Mouse (Mus musculus) kidney, postnatal 14 days (tissue): Measurements from ENCODE around the gene Pafah2.

Experiments used
- DNase-seq: peaks from one replicate; pipeline ENCODE4 v3.0.0; 2022; ENCODE audit warnings: mixed read lengths

Pafah2 gene

DNA sequence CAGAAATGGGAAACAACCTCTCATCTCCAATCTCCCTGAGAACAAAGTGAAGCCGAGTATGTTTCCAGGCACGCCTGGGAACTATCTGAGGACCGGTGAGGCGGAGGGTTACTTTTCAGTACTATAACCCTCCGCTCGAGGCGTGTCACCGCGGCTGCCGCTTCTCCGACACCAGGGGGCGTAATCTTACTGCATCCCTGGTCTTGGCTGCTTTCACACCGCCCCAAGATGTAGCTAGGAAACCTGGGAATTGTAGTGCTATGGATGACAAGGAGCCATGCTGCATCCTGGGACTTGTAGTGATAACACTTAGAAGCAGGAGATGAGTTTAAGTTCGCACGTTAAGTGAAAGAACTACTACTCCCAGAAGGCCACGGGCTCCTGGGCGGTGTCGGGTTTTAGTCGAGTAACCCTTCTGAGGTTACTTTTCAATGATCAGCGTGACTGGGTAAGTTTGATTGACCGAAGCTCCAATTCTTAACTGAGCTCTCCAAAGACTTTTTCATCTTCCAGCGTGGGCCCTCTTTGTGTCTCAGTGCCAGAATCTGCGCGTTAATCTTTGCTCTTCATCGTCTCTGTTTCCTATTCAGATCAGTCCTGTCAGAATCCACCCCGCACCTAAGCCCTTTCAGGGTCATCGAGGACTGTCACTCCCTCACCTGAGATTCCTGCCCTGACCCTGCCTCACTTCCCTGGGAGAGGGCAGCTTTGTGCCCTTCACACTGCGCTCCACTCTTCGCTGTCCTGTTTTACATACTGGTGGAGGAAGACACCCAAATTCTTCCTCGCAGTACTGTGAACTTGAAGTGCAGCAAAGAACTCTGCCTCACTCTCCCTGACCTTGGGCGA is at the start of gene Pafah2:
Pafah2 (plus strand) TSS at position 344 of the 849 bp plus-strand sequence.
- DNase-seq: peak; percentile 96

DNA sequence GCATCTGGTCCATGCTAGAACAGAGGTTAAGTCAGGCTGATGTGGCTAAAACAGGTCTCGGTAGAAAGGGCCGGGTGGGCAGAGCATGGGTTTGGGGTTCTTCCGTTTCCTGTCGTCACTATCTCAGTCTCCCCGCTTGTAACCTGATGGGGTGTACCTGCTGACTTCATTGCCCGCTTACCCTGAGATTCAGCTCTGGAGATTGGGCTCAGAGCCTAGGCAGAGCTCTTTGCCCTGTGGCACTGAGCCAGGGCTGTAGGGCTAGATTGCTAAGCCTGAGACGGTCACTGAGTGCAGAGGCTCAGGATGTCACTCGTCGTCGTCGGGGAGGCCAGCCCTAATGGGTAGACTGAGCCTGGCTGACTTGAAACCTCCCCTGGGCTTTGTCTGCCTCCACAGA is 48.0 kb upstream of the Pafah2 start:
- DNase-seq: peak; percentile 83

DNA sequence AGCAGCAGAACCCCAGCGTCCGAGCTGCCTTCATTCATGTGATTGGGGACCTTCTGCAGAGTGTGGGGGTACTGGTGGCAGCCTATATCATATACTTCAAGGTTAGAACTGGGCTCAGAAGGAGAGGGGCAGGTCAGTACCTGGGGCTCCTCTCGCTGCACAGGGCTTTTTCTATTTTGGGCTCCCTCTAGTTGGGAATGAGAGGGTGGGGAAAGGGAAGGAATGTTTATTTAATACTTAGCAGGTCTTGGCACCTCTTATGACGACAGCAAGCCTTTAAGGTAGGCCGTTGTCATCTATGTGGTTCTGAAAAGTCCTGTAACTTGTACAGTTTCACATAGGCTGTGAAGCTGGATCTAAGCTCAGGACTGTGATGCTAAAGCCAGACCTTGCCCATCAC is 47.6 kb upstream of the Pafah2 start:
- DNase-seq: no peak

DNA sequence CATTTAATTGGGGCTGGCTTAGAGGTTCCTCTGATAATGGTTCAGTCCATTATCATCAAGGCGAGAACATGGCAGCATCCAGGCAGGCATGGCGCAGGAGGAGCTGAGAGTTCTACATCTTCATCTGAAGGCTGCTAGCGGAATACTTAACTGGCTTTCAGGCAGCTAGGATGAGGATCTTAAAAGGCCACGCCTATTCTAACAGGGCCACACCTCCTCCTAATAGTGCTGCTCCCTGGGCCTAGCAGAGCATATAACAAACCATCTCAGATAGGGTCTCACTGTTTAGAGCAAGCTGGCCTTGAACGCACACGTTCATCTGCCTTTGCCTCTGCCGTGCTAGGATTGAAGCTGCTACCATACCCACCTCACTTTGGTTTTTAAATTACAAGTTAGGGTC is 46.3 kb upstream of the Pafah2 start:
- DNase-seq: no peak

DNA sequence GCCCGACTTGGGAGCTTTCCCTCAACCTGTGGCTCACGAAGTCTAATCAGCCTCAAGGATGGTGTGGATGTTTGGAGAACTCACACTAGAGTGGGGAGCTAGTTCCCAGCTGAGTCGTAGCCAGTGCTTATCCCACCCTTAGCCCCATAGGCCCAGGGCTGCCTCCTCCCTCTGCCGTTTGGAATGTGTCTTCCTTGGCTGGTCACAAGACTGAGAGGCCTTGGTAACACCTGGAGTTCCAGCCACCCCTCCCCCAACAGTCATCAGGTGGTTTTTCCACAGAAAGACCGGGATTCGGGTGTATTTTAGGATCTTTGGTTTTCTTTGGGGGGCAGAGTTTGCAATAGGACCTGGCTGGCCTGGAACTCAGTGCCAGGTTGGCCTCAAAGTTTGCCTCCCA is 45.5 kb upstream of the Pafah2 start:
- DNase-seq: no peak

DNA sequence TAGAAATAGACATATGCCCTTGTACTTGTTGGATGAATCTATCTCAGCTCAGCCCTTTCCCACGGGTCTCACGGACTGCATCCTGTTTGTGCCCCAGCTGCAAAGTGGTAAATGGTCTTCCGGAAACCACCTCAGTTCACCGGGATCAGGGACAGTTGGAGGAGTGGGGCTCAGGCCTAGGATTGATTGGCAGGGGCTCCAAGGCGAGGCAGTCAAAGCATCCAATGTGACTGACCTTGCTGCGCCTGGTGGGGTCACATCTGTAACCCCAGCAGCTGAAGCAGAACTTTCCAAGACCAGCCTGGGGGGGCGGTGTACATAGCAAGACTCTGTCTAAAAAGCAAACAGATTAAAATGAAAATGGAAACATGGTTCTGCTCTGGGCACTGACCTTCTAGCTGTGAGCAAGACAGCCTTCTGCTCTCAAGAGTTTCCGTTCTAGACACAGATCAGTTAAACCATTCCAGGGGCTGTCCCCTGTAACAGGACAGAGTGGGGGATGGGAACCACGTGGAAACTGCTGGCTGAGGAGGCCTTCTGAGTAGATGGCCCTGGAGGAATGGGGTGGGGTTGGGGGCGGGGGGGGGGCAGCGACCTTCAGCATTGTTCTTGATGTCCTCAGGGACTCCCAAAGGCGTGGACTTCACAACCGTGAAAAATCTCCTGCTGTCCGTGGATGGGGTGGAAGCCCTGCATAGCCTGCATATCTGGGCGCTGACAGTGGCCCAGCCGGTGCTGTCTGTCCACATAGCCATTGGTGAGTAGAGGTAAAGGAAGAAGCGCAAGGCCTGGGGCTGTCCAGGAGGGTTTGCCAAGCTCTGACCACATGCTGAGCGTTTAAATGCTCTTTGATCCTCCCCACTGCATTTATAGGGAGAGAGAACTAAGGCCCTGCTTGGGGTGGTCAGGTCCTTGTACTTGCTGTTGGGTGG is 44.5 kb upstream of the Pafah2 start:
- no peak for DNase-seq

DNA sequence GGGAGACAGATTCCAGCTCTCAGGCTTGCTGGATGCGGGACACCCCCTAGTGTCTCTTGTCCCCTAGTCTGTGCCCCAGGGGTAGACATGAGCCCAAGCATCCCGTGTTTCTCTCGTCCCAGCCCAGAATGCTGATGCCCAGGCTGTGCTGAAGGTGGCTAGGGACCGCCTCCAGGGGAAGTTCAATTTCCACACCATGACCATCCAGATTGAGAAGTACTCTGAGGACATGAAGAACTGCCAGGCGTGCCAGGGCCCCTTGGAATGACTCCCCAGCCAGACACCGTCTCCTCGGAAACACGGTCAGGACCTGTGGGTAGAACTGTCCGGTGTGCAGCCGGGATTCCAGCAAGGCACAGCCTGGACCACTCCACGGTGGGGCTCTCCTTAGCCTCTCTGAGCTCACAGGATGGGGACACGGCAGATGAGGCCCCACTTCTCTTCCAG is 43.8 kb upstream of the Pafah2 start:
- no peak for DNase-seq

DNA sequence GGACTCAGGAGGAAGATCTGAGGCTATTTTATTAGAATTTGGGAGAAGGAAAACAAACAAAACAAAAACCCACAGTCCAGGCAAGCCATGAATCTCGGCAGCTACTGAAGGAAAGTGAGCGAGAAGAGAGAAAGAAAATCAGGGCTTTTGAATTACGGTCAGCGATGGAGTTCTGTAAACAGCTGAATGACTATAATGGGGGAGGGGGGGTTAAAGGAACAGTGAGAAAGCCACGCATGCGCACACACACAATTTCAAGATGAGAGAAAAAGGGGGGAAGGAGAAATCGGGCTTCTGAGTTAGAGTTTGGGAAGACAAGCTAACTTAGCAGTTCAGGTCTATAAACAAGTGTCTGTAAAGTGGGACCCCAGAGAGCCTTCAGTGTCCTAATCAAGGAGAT is 43.2 kb upstream of the Pafah2 start:
- DNase-seq: no peak

DNA sequence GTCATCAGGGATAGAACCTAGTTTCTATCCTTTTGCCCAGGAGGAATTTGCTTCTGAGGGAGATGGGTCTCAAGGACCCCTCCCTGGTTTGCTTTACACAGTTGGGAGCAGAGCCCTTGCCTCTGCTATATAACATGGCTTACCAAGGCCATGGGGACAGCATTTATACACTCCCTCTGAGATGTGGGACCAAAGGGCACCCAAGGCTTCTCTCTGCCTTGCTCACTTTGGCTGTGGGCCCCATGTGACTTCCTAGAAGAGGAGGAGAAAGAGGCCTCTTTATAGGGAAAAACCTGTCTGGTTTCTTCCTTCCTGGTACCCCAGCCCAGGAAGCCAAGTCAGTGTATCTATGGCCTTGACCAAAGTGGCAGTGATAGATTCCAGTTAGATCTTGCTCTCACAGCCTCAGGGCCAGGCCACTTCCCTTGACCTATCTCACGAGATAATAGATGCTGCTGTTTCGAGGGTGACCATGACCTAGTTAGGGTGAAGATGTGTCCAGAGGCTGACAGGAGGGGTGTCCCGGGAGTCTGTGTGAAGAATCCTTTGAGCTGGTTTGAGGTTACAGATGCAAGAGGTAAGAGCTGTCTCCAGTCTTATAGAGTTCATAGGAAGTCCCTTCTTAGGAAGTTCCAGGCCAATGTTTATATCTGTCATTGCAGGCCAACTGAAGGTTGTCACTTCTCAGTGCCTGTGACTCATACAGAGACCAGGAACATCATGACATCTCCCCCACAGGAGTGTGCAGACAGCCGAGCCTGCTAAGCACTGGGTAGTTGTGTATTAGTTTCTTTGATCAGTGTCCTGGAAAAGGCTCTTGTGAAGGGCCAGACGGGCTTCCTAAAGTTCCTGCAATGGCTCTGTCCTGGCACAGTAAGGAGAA is 42.4 kb upstream of the Pafah2 start:
- no peak for DNase-seq

DNA sequence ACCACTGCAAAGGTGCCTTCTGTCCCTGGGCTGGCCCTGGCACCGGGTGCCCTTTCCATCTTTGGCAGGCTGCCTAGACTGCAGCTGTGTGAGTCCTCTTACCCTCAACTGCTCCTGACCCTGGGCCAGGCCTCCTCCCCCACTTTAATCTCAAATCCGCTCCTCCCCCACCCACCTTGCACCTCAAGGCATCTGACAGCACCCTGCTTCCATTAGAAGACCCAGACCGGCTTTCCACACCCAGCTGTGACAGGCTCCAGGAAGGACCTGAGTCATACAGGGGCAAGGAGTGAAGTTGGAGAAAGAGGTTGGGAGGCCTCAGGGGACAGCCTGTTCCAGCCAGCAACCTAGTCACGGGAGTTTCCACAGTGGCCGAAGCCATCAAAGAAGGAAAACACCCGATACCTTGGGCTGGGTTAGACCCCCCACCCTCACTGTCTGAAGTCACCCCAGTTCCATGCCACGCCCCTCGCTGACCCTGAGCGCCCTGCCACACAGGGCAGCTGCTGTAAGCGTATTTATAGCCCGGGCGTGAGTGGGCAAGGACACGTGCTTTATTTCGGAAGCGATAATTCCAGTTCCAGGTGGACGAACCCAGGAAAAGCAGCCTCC is 40.2 kb upstream of the Pafah2 start:
- DNase-seq: peak; percentile 87

DNA sequence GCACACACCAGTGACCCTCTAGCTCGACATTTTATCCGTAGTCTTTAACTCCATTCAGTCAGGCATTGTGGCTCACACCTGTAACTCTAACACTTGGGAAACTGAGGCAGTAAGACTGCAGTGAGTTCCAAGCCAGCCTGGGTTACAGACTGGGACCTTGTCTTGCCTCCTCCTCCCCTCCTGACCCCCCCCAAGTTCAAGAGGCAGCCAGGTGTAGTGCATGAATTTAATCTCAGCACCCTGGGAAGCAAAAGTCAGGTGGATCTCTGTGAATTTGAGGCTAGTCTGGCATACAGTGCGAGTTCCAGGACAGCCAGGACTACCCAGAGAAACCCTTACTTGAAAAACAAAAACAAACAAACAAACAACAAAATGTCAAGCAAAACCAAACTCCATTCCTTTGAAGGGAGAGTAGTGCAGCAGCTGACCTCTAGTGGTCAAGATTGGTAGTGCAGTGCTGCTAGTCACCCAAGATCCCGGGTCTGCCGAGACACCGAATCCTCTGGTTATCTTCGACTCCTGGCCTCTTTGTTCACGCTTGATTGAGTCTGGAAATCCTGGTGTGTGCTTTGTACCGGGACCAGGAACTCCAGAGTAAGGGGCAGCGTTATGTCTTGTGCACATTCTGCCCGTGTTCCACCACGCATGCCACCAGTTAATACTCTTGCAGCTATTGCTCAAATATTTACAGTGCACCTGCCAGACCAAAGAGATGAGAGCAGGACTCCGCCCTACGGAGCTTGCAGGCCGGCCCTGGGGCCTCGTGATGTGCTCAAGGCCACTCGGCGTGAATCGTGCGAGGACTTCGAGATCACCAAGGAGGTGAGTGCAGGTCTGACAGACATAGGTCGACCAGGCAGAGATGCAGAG is 39.3 kb upstream of the Pafah2 start:
- DNase-seq: peak; percentile 87

DNA sequence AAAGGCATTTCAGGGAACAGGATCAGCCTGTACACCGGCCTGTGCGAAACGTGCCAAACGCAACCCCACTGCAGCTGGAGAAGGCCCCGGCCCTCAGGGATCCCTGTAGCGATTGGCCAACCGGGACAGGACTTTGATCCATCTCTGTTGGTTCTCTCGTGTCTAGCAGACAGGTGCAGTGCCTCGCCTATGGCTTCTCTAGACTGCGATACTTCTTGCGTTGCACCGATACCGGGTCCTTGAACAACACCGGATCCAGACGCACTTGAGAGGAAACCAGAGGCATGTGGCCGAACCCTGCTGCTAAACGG is 38.7 kb upstream of the Pafah2 start:
- no peak for DNase-seq

DNA sequence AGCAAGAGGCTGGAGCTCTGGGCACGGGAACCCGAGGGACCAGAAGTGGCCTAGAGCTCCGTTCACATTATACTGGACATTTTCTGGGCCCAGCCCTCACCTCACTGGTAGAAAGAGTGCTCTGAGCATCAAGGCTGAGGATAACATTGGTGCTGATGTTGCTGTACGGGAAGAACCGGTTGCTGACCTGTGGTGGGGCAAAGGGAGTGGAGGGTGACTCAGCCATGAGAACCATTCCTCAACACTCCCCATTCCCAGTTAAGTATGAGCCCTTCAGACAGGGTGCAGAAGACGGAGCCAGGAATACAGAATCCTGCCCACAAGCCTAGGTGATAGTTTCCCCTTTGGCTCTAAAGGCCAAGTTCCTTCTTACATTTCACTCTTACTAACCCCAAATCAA is 36.5 kb upstream of the Pafah2 start:
- no peak for DNase-seq

DNA sequence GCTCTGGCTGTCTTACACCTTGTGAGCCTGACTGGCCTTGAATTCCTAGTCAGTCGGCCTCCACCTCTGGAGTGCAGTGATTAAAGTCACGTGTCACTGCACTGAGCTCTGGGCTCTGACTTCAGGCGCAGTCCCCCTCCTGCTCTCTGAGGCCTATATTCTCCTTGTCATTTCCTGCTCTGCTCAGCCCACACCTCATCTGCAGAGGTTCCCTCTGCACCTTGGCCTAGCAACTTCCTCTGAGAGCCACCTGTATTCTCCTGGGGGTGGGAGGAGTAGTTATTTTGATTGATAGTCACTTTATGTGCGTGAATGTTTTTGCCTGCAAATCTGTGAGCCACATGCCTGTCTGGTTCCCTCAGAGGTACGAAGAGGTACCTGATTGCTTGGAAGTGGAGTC is 34.9 kb upstream of the Pafah2 start:
- no peak for DNase-seq

DNA sequence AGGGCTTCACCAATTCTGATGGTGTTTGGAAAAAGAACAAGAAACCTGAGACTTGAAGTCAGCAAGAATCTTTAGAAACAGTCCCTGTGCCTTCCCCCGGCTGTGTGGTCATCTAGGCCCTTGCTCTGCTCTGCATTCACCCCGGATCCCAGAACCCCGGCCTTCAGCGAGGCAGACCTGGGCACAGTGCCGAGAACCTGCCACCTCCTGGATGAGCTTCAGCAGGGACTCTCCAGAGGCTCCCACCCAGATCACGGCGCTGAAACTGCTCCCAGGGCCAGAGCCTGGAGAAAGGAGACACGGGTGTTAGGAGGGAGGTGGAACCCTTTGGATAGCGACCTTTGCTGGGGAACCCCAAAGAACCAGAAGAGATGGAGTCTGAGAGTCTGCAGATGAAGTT is 34.0 kb upstream of the Pafah2 start:
- no peak for DNase-seq

DNA sequence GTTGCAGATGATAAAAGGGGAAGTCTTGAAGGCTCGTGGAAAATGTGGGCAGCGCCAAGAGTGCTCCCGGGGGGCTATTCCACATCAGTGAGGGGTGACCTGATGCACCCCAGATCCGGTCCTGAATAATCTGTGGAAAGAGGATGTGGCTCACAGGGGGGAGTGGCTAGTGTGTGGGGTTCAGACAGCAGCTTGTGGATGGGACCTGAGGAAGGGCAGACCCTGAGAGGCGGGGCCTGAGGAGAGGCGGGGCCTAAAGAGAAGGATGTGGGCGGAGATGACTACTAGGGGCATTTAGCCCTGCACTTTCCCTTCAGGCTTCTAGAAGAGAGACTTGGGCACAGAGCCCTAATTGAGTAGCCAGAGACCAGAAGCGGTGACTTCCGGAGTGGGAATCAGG is 33.5 kb upstream of the Pafah2 start:
- peak; percentile 53 for DNase-seq

DNA sequence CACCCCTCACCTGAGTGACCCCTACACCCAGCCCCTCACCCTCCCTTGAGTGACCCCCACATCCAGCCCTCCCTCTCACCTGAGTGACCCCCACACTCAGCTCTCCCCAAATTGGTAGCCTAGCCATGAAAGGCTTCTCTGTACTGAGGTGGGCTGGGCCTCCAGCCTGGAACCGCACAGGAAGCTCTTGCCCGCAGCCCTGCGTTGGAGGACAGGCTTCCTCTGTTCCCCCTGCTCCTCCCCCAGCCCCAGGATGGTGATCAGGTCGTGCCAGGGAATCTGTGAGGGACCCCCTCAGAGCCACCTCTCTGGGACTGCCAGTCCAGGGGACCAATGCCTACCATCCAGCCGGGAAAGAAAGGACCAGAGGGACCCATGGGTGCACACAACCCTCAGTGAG is 30.8 kb upstream of the Pafah2 start:
- DNase-seq: no peak

DNA sequence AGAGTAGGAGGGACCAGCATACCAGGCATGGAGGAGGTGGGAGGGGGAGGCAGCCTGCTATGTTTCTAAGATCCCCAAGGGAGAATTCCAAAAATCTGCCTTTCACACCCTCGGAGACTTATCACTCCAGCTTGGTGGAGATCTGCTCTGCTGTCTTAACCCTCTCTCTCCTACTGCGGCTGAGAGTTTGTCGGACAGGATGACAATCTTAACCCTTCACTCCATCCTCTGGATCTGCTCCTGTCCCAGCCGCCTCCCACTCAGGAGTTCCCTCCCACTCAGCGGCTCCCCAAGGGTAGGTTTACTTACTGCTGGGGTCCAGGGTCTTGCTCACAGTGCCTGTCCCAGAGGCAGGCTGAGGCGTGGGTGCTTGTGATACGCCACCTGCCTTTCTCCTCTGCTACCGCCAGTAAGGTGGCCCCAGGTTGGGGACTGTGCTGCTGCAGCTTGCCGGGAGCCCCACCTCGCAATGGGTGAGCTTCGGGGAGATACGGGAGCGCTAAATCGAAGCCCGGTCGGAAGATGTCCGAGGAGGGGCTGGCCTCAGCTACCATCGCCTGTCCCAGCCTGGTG is 25.4 kb upstream of the Pafah2 start:
- no peak for DNase-seq

DNA sequence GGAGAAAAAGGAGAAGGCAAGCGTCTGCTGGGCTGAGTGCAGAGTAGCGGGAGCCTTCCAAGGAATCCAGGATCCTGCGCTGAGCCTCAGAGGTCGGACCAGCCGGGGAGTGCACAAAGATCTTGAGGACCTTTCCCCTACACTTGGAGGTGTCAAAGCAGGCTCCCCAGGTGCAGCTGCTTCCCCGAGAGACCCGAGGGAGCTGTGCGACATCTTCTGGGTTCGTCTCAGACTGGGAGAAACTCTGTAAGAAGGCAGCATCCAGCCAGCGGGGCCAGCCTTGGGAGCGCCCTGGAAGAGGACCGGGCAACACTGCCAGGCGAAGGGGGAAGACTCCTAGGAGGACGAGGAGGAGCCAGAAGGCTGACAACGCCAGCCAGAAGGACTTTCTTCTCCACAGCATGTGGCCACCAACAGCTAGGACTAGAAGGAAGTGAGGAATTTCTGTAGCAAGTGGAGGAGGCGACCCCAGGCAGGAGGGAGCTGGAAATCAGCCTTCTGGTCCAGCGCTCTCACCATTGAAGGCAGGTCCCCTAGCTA is 24.7 kb upstream of the Pafah2 start:
- DNase-seq: no peak

DNA sequence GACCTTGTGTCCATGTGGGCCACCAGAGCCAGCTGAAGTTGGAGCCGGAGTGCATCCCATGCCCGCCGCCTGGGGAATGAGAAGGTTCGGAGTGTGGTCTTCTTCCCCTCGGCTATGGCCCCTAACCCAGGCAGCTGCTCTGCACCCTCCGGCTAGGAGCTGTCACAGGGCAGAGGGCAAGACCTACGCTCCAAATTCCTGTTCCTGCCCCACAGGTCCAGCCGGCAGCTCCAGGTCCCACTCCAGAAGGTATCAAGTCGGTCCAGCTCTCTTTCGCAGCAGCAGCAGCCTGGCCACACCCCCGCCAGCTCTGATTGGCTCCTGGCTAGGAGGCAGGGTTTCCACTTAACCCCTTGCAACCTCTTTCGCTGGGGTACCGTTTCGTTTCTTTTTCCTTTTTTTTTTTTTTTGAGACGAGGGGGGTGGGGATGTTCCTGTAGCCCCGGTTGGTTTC is 23.8 kb upstream of the Pafah2 start:
- DNase-seq: peak; percentile 87

DNA sequence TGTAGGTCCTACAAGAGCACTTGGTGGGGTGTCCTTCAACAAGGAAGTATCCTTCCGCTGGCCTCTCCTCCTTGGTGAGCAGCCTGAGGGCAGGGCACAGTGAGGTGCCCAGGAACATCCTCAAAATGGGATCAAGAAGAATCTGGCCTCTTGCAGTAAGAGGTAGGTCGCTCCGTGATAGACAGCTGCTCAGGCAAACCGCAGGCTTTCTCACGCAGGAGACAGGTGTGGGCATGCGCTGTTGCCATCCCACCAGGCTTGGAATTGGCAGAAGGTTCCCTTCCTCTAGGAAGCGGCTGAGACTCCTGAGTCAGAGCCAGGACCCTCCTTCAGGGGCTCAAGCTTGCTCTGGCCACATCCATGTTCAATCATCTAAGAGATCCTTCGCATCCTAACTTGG is 22.8 kb upstream of the Pafah2 start:
- no peak for DNase-seq
